8 mouse cellular contexts compared by ENCODE assay signal in genomic region chr4:117181863-117182758, GRCm38 (mm10). TPM values are rescaled to one million over a fixed set of nuclear protein-coding genes. Genes with fewer than 3 reads are reported as not detected.
DNase-seq lines count a peak whose midpoint lies in the region; ATAC-seq lines count a peak whose summit lies in the region.

Gene Kif2c, minus strand, starts transcription at chr4:117182639.

- peaks cover 3% of the 10 kb centered on the region; the same call in 1 of the 2 replicates for H3K4me1 ChIP-seq in hindbrain, embryonic 11.5 days (replicated peaks; ENCODE audit: control insufficient read depth, insufficient read depth, low read length)

- no peaks in the 10 kb centered on the region for H3K27me3 ChIP-seq in hindbrain, embryonic 11.5 days (ENCODE audit: control insufficient read depth, insufficient read depth, low read length)

- ATAC-seq in frontal cortex, adult (ENCODE audit: low TSS enrichment), result peak; percentile 100
- peak; percentile 97 for ATAC-seq in hindbrain, embryonic 11.5 days (ENCODE audit: low FRiP score)

- no peak within 1 kb of the TSS for H3K27ac ChIP-seq in hindbrain, embryonic 11.5 days (ENCODE audit: low read depth, low read length)

- peak within 1 kb of the TSS; percentile 64 for H3K4me2 ChIP-seq in hindbrain, embryonic 11.5 days (replicated peaks; ENCODE audit: low read depth, low read length)

- 0 out of 2 replicates have a peak, but pooled peaks cover 2% of the 10 kb centered on the region for H3K36me3 ChIP-seq in hindbrain, embryonic 11.5 days (ENCODE audit: control insufficient read depth, insufficient read depth, low read length)

- H3K9me3 ChIP-seq in hindbrain, embryonic 11.5 days (ENCODE audit: control insufficient read depth, low read length), result no peaks in the 10 kb centered on the region

- H3K9ac ChIP-seq in hindbrain, embryonic 11.5 days (ENCODE audit: low read depth, low read length), result peak within 1 kb of the TSS; percentile 74

- peak within 1 kb of the TSS; percentile 69 for H3K4me3 ChIP-seq in hindbrain, embryonic 11.5 days (ENCODE audit: low read depth, low read length)

- peak; percentile 88 for DNase-seq in MEL-GATA-1-ER (ENCODE audit: extremely low read depth, low read depth)
- peak; percentile 86 for DNase-seq in cerebellum, adult 8-10 months
- DNase-seq in hindbrain, embryonic 11.5 days (ENCODE audit: low spot score), result peak; percentile 96
- peak; percentile 94 for DNase-seq in layer of hippocampus, postnatal 10 days (ENCODE audit: low spot score in 2 of 2)
- peak; percentile 94 for DNase-seq in lung, postnatal 10 days
- DNase-seq in ovary, postnatal 36 days (ENCODE audit: low spot score), result peak; percentile 88
- DNase-seq in thymus, postnatal 25 days, result peak; percentile 92

- 2% methylated on average over 42 of the region's 42 CpGs for WGBS in hindbrain, embryonic 11.5 days

RNA-seq across cellular contexts. Expression of gene Kif2c, which starts in this region (rescaled TPM):
- polyA plus RNA-seq in hindbrain, embryonic 11.5 days (2014; fragmentation: Nextera tagmentation; extraction: Ambion mirVana), result 77.5 and 86.2 TPM in 2 replicates
- total RNA-seq in layer of hippocampus, postnatal 10 days (2021), result 1 to 10 TPM; 2.5 to 2.8 TPM
